Mouse (Mus musculus) embryo, embryonic 9.5 days (tissue): Measurements from ENCODE around the gene Sema4a.

Experiments
- DNase-seq: peaks from one replicate; pipeline ENCODE4 v3.0.0-alpha.2; 2017; ENCODE audit errors: extremely low spot score

Sema4a gene

DNA sequence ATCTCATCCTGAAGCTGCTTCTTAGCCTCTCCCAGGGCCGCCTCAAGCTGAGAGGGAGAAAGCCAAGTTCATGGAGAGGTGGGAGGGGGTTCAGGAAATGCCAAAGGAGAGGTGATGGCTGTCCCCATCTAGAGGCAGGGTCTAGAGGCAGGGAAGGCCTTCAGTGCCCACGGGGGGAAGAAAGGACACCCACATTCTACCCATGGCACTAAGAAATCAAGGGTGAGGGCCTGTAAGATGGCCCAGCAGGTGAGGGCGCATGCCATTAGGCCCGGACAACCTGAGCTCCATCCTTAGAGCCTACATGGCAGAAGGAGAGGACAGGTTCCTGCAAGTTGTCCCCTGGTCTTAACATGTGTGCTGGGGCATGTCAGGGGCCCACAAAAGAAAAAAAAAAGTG lies 25.9 kb upstream of the Sema4a start:
- DNase-seq: no peak

DNA sequence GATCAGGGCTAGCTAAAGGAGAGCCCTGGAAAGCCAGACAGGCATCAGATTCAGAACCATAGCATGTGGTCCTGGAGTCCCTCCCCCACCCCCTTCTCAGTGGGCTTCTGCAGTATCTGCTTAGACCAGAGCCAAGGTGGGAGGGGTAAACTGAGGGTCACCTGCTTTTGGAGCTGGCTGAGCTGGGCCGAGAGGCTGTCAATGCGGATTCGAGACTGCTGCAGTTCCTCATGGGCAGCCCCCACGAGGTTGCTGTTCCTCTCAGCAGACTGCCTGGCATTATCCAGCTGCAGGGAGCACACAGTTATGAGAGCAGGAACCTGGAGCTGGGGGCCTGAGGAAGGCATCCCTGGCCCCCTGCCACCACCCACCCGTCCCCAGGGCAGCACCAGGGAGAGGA lies 25.1 kb upstream of the Sema4a start:
- no peak for DNase-seq

DNA sequence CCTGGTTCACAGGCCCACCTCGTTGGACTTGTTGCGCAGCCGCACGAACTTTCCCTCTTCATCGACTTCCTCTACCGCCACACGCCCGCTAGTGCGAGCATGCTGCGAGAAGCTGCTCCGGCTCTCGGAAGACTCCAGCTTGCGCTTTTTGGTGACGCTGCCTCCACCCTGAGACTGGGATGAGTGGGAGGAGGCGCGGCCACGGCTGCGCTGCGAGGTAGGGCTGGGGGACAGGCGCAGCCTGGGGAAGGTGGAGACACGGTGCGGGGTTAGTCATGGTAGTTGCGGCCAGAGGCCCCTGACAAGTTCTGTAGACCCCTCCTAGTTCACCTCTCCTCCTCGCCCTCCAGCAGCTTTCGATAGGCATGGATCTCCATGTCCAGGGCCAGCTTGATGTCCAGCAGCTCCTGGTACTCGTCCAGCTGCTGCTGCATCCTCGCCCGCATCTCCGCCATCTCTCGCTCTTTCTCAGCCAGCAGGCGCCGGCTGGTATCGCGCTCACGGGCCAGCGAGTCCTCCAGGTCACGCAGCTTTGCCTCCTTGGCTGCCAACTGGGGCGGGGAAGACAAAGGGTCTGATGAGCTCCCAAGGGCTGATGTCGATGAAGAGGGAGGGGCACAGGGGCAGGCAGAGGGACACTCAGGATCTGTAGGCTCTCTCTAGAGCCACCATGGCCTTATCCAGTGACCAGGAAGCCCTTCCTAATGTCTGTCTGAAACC lies 23.8 kb upstream of the Sema4a start:
- DNase-seq: peak; percentile 57

DNA sequence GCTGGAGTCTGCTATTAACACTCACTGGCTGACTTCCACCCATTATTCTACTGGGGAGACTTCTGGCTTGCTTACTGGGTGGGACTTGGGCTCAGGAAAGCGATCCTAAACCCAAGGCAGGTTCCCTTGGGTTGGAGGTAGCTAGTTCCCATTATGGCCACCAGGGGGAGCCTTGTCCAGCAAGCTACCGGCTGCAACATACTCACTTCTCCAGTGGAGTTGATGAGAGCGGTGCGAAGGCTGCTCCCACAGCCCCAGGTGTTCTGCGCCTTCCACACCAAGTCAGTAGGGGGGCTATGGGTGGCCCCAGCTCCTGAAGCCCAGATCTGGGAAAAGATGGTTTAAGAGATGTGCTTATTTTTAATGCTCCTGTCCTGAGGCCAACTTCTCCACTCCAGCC lies 22.6 kb upstream of the Sema4a start:
- peak; percentile 82 for DNase-seq

DNA sequence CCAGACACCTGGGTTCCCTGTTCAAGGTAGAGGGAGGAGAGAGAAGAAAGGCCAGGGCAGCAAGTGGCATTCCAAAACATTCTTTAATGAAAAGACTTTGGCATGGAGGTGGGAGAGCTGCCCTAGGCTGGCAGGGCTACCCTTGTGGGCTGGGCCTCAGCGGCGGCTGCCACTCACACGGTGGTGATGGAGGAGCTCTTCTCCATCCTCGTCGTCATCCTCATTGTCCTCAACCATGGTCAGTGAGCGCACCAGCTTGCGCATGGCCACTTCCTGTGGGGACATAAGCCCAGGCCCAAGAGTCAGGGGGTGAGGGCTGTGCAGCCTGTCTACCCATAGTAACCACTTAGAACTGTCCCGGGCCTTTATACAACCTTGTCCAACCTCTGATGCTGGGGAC lies 22.2 kb upstream of the Sema4a start:
- no peak for DNase-seq

DNA sequence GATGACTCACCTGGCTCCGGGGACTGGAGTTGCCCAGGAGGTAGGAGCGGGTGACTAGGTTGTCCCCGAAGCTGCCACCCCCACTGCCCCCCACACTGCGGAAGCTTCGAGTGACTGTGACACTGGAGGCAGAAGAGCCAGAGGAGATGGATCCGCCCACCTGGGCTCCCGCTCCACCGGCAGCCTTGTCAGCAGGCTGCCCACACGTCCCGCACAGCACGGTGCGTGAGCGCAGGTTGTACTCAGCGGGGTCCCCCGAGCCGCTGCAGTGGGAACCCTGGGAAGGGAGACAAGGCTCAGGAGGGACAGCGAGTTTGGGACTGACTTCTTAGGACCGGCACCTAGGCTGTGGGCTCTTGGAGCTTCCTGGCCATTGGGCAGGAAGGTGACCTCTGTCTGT lies 21.4 kb upstream of the Sema4a start:
- no peak for DNase-seq

DNA sequence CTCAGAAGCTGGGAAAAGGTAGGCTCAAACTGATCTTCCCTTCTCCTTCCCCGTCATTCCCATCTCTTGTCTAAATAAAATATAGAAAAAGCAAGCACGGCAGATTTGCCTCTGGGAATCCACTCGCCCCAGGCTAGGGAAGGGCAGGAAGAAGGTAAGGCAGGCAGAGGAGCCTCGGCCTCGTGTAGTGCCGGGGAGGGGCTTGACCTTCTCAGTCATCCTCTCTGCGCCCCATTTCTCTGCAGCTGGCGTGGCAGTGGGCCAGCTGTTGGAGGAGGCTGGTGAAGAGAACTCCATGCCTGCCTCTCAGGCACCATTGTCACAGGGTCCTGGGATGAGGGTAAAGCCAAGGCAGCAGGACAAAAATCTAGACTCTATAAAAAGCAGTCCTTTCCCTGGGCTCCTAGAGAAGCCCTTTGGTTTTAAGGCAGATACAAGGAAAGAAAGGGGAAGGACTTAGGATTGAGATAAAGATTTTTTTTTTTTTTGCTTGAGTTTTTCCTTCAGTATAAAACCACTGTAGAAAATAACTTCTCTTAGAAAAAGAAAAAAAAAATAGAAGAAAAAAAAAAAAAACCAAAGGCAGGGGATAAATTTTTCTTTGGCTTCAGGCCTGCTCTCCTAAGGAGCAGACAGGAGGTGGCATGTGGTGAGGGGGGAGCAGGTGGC lies 20.5 kb upstream of the Sema4a start:
- DNase-seq: no peak

DNA sequence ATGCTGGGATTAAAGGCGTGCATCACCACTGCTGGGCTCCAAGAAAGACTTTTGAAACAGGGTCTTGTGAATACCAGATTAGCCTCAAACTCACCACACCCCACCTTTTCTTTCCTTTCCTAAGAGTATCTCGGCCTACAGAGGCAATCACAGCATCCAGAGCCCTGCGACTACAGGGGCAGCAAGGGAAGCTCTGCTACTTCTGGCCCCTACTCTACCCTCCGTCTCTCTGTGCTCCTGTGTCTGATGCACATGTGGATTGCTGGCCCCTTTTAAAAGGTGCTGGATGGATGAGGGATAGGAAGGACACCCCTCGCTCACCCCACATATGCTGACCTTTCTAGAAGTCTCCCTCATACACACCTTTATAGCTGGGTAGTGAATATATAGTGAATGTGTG lies 19.7 kb upstream of the Sema4a start:
- no peak for DNase-seq

DNA sequence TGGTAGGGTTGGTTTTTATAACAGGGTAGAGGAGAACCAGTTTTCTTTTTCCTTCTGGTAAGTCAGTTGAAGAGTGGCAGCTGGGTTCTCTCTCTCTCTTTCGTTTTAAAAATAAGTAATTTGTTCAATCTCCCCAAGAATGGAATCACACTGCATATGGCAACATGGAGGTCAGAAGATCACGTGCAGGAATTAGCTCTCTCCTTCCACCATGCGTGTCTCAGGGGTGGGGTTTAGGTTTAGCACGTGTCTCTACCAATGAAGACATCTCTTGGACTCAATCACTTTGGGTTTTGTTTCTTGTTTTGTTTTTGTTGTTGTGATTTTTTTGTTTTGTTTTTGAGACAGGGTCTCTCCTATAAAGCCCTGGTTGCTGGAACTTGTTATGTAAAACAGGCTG lies 18.8 kb upstream of the Sema4a start:
- DNase-seq: no peak

DNA sequence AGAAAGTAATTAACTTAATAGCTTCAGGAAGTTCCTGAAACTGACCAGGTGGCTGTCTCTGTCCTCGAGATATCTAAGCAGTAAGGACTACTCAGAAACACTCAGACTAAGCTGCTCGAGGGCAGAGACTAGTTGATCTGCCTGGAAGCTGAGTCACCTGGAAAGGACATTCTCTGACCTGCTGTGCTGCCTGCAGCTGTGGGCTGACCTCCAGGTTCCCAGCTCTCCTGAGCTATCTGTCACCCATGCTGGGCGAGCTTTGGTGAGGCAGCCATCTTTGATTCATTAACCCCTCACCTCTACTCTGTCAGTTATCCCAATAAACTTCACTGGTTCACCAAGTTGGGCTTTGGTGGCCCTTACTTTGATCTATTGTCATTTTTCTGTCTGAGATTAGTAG lies 18.2 kb upstream of the Sema4a start:
- no peak for DNase-seq

DNA sequence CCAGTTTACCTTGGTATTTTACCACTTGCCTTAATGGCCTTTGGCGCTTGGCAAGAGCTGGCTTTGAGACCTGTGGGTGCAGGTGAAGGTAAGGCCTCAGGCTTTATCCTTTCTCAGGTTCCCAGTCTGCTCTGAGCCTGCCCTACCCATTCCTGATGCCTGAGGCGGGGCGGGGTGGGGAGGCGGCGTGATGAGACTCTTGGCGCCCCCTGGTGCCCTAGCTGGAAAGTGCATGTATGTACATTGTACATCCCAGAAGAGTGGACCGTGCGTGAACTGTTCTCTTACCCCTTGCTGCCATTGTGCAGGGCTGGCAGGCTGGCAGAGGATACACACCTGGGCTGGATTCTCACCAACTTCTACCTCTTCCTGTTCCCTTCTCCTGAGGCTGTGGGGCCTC lies 16.8 kb upstream of the Sema4a start:
- peak; percentile 85 for DNase-seq

DNA sequence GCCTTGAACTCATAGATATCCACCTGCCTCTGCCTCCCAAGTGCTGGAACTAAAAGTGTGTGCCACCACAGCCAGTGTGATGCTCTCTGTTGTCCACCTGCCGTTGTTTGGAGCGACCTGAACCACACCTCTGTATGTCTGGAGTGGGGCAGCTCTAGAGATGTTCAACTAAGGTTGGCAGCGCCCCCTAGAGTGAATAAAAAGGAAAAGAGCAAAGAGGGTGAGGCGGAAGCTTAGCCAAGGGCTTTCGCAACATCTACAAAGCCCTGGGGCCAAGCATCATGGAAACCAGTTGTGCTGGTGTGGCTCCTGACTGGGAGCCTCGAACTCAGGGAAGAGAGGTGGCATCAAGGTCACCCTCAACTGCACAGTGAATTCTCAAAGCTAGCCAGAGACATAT lies 15.4 kb upstream of the Sema4a start:
- DNase-seq: no peak

DNA sequence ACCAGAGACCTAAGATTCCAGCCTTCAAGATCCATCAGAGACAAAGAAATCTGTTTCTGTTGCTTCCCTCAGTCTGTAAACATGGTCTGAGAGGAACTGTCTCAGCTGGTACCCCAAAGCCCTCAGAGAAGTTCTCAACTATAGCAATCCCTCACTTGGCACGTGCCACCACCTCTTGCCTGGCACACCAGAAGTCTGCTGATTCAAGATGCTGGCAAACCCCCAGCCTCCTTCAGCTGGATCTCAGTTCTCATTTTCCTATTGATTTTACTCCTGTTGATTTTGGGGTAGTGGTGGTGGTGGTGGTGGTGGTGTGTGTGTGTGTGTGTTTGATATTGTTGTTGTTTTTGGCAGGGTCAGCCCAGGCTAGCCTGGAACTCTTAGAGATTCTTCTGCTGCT lies 12.6 kb upstream of the Sema4a start:
- no peak for DNase-seq

DNA sequence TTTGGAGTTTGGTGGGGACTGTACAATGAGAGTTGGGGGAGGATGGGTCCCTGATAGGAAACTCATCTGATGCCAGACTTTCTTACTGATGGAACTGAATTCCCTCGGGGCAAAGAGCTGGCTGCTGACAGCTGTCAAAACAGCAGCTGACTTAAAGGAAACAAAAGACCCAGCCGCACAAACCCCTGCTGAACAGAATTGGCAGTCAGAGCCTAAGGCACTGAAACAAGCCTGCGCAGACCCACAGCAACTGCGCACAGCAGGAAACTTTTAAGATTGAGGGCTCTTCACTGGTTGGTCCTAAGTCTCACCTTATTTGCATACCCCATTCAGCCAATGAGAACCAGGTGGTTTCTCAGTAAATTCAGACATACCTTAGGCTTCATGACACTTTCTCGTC lies 12.0 kb upstream of the Sema4a start:
- DNase-seq: no peak

DNA sequence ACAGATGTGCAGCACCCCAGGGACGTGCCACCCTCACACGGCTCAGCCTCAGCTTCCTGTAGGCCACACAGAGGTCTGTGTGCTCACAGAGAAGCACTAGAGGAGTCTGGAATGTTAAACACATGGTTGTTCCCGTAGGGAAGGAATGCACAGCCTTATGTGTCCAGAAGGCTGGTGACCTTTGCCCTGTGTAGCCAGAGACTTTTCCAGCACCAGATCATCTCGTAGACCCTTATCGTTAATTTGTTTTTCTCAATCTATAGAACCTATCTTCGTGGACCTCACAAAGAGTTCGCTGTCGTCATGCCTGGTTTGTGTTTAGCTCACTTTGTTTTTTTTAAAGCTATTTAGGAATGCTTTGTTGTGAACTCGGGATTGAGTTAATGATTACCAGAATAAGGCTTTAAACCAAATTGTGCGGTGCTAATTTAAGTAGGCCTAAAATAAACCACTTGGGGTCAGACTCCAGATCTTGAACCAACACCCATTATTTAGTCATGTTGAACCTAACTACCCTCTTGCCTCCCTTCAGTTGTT lies 10.0 kb upstream of the Sema4a start:
- no peak for DNase-seq

DNA sequence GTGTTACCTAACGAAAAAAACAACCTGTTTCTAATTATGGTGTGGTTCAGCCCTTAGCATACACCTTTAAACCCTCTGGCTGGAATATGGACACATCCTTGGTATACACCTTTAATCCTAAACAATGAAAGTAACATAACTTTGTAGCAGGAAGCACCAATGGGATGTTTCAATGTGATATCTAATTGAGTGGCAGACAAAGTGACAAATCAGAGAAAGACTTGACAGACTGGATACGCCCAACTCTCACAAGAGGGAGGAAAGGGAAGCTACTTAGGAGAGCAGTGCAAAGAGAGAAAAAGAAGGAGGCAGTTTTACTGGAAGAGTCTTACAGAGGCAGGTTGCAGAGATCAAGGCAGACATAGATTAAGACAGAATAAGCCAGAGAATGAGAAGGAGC lies 8.5 kb upstream of the Sema4a start:
- no peak for DNase-seq

DNA sequence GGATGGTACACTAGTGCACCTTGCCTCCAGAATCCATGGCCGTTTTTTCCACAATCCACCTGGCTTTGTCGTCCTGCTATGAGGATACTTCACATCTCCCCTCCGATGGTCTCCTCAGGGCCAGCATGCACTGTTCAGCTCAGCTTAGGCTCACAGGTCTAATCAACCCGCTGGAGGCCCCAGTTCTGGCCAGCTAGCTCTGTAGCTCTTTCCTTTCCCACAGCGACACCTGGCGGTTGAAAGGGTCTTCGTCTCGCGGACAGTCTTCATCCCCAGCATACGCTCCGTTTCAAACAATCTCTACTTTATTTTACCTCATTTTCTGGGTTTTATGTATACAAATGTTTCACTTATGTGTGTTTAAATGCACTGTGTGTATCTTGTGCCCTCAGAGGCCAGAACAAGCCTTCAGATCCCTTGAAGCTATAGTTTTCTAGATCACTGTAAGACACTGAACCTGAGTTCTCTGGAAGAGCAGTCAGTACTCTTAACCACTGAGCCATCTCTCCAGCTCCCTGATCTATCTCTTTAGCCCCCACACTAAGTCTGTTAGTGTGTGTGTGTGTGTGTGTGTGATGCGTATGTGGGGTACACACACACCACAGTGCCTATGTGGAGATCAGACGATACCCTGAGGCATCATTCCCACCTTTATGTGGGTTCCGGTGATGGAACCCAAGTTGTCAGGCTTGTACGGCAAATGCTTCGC lies 6.3 kb upstream of the Sema4a start:
- peak; percentile 86 for DNase-seq

DNA sequence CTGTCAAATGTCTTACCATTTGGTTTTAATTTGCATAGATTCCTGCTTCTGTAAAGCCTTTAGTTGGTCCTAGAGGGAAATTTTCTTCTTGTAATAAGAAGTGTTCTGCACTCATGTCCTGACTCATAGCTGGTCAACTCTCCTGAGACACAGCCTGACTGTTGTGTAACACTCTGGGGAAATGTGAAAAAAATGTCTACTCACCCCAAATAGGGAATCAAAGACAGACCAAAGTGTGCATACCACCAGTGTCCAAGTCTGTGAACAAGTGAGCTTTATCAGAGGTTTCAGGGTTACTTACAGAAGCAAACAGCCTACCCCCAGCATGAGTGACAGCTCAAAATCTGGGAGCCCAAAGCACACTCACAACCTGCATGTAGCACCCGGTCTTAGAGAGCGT lies 4.1 kb upstream of the Sema4a start:
- DNase-seq: no peak

DNA sequence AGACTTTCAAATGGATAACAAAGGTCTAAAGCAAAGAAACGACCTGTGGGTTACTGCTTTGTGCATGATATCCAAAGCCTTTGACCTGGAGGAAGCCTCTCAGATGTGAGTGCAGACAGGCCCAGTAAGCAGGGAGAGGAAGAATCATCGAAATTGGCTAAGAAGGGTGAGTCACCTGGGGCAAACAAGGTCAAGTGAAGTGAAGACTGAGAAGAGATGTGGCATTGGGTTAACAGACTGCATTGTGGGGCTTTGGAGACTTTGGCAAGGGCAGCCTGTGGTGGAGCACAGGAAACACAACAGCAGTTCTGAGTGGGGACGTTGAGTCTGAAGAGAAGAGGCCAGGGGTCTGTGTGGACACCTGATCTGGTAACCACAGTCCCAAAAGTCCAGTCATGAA lies 3.4 kb upstream of the Sema4a start:
- DNase-seq: no peak

DNA sequence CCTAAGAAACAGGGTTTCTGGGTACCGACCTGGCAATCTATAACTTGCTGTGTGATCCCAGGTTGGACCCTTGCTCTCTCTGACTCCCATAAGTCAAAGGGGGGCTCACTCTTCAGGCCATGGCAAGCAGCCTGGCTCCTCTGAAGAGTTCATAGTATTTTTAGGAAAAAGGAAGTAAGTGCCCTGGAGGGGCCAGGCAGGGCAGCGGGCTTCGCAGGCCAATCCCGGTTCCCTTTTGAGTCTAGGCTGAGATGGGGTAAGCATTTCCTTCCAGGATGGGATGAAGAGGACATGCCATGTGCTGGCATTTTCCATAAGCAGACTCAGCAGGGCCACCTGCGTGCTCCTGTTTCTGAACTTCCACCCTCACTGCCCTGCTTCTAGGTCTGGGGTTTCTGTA lies 953 bp downstream of the Sema4a start:
- no peak for DNase-seq

DNA sequence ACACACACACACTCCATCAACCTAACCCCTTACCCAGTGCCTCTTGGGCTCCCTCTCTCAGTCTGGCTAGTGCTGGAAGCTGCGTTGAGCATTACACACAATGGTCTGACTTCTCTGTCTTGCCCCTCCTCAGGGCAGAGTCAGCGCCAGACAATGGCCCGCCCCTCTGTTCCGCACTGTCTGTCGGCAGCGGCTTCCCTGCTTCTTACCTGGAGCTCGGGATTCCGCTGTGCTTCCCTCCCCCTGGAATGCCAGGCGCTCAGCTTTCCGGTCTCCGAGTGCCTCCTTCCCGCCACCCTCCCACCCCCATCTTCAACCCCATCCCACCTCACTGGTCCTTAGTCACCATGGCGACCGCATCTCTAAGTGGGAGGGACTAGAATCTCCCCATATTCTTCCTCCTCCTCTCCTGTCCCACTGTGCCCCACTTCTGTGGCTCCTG lies 2.2 kb downstream of the Sema4a start:
- peak; percentile 39 for DNase-seq

DNA sequence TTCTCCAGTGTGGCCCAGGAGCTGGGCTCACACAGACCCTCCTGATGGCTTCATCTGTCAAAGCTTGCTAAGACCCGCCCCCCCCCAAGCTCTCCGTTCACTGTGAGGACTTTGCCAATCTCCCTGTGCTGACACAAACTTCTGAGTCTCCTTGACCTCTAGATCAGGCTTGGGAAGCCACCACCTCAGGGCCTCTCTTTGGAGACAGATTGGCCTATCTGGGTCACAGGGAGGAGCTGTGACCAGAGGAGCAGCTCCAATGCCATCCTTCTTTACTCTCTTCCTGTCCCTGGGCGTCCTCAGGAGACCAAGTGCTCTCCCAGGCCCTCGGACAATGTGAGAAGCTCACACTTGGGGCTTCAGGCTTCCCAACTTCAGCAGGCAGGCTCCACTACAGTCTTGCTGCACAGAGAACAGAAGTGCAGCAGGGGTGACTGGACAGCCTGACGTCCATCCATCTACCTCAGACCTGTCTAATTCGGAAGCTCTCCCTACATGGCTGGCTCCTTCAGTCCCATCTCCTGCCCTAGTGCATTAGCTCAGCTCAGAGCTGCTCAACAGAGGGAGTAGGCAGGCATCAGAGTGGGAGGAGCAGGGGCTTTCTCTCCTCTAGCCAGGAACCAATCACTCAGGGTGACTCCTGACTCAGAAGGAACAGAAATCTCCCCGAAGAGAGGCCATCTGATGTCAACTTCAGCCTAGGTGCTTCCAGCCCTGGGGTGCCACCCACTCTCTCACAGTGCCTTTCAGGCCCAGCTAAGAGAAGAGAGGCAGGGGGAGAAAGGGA lies 4.0 kb downstream of the Sema4a start:
- no peak for DNase-seq
